Mouse (Mus musculus) MEL (cell line): Measurements from ENCODE around the gene Dedd.

Experiments used
- CHD2 ChIP-seq: IDR thresholded peaks from 2 replicates; pipeline ENCODE4 v1.6.1; 2011; ENCODE audit warnings: low read length, improper control_type of control experiment
- CTCF ChIP-seq, 3 experiments: IDR thresholded peaks in 2 of 3; conservative IDR thresholded peaks in 1 of 3; 2 replicates each; pipeline ENCODE4 v1.5.1; 2011 to 2012; ENCODE audit warnings: low read length in 3 of 3, low read depth in 2 of 3, mild to moderate bottlenecking in 2 of 3, improper control_type of control experiment in 1 of 3, inconsistent platforms in 1 of 3, mixed read lengths in 1 of 3, moderate library complexity in 1 of 3; ENCODE audit not compliant: control insufficient read depth in 1 of 3, insufficient read depth in 1 of 3, poor library complexity in 1 of 3, severe bottlenecking in 1 of 3
- E2F4 ChIP-seq: IDR thresholded peaks from 2 replicates; pipeline ENCODE4 v1.6.1; 2011; ENCODE audit warnings: low read depth, low read length, improper control_type of control experiment, borderline replicate concordance
- KAT2A ChIP-seq: conservative IDR thresholded peaks from 2 replicates; pipeline ENCODE4 v1.6.1; 2012; ENCODE audit warnings: low read depth, low read length, improper control_type of control experiment, inconsistent platforms
- MAX ChIP-seq: IDR thresholded peaks from 2 replicates; pipeline ENCODE4 v1.6.1; 2011; ENCODE audit warnings: low read length, improper control_type of control experiment
- MAZ ChIP-seq: IDR thresholded peaks from 2 replicates; pipeline ENCODE4 v1.6.1; 2012; ENCODE audit warnings: low read depth, mild to moderate bottlenecking, inconsistent platforms, low read length, improper control_type of control experiment
- MEF2A ChIP-seq: IDR thresholded peaks from 2 replicates; pipeline ENCODE4 v1.6.1; 2014; ENCODE audit warnings: low read depth, mild to moderate bottlenecking, inconsistent platforms, low read length, improper control_type of control experiment; ENCODE audit not compliant: poor library complexity, insufficient replicate concordance, severe bottlenecking; ENCODE audit errors: extremely low read depth
- RAD21 ChIP-seq: IDR thresholded peaks from 2 replicates; pipeline ENCODE4 v1.6.1; 2011; ENCODE audit warnings: mild to moderate bottlenecking, low read depth, low read length, improper control_type of control experiment
- RCOR1 ChIP-seq: IDR thresholded peaks from 2 replicates; pipeline ENCODE4 v1.6.1; 2012; ENCODE audit warnings: low read depth, mild to moderate bottlenecking, inconsistent platforms, low read length, improper control_type of control experiment
- USF1 ChIP-seq: IDR thresholded peaks from 2 replicates; pipeline ENCODE4 v1.6.1; 2014; ENCODE audit warnings: low read depth, mild to moderate bottlenecking, inconsistent platforms, low read length, improper control_type of control experiment, moderate library complexity
- USF2 ChIP-seq, 2 experiments: IDR thresholded peaks; 2 replicates each; pipeline ENCODE4 v1.6.1; 2011 to 2012; ENCODE audit warnings: improper control_type of control experiment in 2 of 2, low read length in 2 of 2, borderline replicate concordance in 1 of 2, inconsistent platforms in 1 of 2, low read depth in 1 of 2, mild to moderate bottlenecking in 1 of 2; ENCODE audit not compliant: insufficient read depth in 1 of 2
- ZKSCAN1 ChIP-seq: IDR thresholded peaks from 2 replicates; pipeline ENCODE4 v1.6.1; 2012; ENCODE audit warnings: low read depth, mild to moderate bottlenecking, inconsistent platforms, low read length, improper control_type of control experiment, moderate library complexity
- ZNF384 ChIP-seq: IDR thresholded peaks from 2 replicates; pipeline ENCODE4 v1.6.1; 2012; ENCODE audit warnings: low read depth, mild to moderate bottlenecking, inconsistent platforms, low read length, improper control_type of control experiment

- TF ChIP-seq CTCF (IDR thresholded peaks at IDR 0.05 in 2 of 3, conservative IDR thresholded peaks at IDR 0.05 in 1 of 3; ENCODE audit: control insufficient read depth in 1 of 3, insufficient read depth in 1 of 3, low read depth in 2 of 3, low read length in 3 of 3, poor library complexity in 1 of 3, severe bottlenecking in 1 of 3) (no peak), E2F4 (no peak), KAT2A (no peak; the same call in 1 of the 2 replicates), RCOR1 (no peak; the same call in 1 of the 2 replicates), ZKSCAN1 (no peak), CHD2 (no peak), MAX (peak; percentile 33; the same call in 1 of the 2 replicates), USF1 (no peak), RAD21 (no peak), ZNF384 (no peak), MAZ (0 out of 2 replicates have a peak, but pooled peaks have one; percentile 40), MEF2A (no peak), USF2 (IDR thresholded peaks at IDR 0.05; ENCODE audit: borderline replicate concordance in 1 of 2, insufficient read depth in 1 of 2, low read depth in 1 of 2, low read length in 2 of 2) (no peak)
These were observed 16.5 kb downstream of the Dedd start, which contains the start of the genes Nit1 and Pfdn2 for GRCm38 (mm10) chr1:171345225-171346094.
